Mouse (Mus musculus) cerebellum, postnatal 10 days (tissue): ENCODE measurements around the gene Lamc2.
A peak's percentile ranks its signal among the peaks of the same experiment; 100 is the strongest.

Experiments used
- DNase-seq, 2 experiments: peaks; one replicate each; pipeline ENCODE4 v3.0.0; 2021; ENCODE audit warnings: mixed read lengths in 2 of 2

The Lamc2 gene

DNA sequence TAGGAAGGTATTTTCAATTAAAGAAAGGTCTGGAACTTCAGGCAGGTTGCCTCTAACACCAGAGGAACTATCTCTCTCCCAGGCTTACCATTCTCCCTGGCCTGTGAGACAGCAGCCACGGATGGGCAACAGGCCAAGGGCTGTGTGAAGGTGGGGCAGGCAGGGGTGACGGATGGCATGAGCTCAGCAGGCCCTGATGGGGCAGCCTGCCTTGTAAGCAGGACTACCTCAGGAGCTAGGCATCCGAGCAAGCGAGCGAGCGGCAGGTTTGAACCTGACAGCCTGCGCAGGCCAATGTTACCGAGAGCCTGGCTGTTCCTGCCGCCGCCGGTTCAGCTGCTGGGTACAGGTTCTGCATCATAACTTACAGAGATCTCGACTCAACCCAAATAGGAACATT, 11.4 kb downstream of the Lamc2 start:
- DNase-seq: peak; percentile 94 to 95

DNA sequence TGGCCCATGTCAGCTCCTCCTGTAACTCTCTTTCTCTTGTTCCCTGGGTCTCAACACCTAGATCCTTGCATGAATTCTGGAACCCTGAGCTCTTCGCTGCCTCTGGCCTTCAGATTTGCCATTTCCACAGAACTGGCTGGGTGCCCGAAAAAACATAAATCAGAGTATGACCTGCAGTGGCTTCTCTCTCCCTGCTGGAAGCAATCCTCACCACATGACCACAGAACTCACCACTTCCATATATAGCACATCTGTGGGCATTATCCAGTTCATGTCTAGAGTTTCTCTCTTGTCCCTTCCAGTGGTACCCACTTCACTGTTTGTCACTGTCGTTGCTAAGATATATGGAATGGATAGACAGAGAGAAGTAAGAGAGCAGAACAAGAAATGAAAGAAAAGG, 13.0 kb downstream of the Lamc2 start:
- peak; percentile 24 to 25 for DNase-seq

DNA sequence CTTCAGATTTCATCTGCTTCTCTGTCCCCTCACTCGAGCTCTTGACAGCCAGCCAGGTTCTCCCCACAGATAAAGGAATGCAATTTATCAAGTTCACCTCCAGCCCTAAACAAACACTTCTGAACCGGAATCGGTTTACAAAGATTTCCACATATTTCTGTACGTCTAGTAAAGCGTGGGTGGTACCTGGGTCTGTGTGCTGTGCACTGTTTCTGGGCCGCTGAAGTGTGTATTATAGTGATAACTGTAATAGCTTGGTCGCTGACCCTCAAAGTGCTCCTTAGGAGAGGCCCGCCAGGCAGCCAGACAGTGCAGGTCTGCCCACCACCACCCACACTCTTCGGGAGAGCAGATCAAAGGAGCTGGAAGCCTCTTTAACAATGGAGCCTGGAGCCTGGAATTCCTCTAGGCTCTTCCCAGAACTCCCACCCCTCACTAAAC, 13.9 kb downstream of the Lamc2 start:
- DNase-seq: no peak

DNA sequence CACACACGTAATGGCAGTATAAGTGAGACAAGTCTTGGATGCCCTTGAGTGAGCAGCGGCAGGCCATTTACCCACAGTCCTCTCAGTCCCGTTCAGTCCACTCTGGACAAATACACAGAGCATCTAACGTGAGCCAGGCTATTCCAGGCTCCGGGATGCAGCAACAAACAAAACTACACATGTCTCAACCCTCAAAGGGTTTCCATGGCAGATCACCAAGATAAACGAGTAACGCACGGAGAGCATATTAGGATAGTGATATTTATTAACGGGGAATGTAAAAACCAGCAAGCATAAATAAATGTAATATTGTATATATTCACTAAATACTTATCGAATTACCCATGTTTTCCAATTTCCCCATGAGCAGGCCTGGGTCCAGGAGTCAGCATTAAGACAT, 15.2 kb downstream of the Lamc2 start:
- no peak for DNase-seq

DNA sequence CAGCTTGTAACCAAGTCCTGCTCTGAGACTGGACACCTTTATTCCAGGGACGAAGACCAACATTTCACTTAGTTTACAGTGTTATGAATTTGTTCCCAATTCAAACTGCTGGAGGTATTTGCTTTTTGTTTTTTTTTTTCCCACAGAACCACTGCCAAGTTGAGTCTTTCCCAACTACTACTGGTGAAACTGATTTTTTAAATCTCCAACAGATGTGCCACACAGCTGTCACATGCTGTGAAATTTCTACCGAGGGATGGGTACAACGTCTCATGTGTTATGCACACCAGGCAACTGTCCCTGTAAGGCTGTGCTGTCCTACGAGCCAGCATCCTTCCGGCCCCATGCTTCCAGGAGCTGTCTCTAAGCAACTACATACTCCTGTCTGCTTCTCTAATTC, 18.0 kb downstream of the Lamc2 start:
- DNase-seq: no peak

DNA sequence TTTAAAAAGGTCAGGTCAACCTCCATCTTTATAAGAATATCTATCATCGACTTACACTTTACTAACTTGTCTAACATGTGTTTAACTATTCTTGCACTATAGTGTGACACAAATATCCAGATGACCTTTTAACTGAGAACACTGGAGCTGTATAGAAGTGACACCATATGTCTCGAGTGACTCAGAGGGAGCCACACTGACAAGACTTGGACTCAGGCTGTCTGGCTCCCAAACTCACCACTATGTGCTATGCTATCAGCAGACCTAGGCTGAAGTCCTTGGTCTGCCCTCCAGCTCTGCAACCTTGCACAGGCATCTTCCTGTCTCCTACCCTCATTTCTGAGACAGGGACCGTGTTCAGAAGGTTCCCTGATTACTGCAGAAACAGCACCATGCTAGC, 22.4 kb downstream of the Lamc2 start:
- DNase-seq: no peak

DNA sequence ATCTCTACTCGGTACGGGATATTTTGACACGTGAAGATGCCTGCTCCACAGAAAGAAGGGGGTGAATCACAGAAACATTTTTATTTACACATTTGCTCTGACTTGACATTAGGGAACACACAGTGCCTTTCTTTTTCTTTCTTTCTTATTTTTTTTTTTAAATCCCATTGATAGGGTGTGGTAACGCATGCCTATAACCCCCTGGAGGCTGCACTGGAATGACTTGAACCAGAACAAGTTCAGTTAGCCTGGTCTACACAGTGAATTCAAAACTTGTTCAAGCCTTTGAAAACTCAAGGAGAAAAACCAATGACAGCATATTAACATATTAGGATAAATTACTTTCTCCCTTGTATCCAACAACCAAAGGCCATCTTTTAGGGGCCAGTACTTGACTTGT, 27.1 kb downstream of the Lamc2 start:
- DNase-seq: no peak

DNA sequence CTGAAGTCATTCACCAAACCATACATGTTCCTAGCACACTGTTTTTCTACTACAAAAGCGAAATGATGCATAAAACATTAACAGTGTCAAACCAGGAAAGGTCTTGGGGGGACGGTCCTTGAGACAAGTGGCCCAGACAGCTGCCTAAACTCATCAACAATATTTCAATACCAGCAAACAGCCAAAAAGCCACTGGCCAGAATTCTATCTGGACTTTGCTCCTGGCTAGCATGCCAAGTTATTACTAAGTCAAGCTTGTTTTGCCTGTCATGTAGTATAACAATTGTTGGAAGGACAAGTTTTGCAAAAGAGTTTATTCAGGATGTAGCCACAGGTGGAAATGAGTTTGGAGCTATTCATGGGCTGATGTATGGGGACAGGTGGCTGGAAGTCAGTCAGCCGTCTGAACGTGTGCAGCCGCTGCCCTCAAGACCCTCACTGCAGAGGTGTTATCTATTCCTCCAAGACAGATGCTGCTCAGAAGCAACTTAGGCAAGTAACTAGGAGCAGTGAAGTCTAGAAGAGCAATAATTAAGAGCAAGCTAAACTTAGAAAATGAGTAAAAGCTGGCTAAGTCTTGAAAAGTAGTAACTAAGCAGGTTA, 29.1 kb downstream of the Lamc2 start:
- DNase-seq: no peak

DNA sequence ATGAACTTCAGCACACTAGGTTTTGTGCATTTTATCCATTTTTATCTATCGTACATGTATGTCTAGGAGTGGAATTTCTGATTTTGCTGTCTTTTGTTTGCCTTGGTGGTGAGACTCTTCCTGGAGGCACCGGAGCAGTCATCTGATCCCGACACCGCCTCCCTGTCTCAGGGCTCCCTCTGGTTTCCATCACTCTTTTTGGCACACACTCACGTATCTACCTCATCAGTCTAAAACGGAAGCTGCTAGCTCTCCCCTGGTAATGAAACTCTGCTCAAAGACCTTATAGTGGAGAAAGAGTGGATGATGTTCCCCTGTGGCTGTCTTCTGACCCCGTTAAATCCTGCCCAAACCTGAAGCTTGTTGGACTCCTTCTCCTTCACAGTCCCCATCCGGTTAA, 30.9 kb downstream of the Lamc2 start:
- DNase-seq: no peak

DNA sequence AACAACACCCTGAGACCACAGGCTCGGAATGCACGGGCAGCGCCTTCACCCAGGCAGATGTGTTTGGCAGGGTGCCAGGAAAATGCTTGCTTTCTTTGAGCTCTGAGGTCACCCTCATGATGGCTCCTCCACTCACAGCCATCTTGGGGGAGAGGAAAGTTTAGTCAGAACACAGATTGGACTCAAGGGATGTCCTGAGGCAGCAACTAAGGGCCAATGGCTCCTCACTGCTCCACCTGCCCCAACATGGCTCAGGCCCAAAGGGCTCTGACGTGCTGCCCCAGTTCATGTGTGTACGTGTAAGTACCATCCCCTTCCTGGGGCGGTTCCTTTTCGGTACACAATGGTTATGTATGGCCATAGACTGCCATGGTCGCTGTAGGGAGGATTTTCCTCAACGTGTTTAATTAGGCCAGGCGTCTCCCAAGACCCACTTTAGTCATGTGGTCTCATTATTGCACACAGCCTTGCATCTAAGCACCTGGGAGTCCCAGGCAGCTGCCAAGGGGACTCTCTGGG, 32.6 kb downstream of the Lamc2 start:
- peak in 1 of 2 experiments; percentile 24 for DNase-seq

DNA sequence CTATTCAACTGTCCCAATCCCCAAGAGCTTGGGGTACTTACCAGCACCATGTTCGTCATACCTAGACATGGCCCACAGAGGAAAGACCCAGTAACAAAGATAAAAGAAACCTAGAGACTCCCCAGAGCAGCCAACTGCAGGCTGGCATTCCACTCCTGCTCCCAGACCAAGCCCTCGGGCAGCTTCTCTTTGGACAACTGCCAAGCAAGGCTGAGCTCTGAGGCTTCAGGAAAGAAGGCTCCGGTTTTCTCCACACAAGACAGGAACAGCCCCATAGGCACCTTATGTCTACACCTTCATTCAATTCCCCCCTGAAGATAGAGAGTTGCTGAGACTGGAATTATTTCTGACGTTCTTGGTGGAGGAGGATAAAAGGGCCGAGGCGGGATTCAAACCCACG, 33.7 kb downstream of the Lamc2 start:
- DNase-seq: peak; percentile 49 to 50

DNA sequence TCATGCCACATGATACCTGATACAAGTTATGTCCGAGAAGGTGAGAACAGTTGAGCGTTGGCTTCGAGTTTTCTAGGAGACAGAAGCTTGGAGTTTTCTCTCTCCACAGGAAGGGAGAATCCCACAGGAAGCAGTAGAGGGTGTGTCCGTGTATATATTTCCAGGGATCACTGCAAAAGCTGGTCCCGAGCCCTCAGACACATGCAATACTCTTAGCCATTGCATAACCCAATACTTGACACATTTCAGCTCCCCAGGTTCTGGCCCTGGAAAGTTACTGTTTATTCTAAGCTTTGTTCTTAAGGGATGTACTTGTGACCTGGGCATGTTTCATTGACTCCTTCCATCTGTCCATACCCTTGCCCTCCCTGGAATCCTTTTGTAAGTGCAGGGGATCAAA, 40.5 kb downstream of the Lamc2 start:
- DNase-seq: no peak

DNA sequence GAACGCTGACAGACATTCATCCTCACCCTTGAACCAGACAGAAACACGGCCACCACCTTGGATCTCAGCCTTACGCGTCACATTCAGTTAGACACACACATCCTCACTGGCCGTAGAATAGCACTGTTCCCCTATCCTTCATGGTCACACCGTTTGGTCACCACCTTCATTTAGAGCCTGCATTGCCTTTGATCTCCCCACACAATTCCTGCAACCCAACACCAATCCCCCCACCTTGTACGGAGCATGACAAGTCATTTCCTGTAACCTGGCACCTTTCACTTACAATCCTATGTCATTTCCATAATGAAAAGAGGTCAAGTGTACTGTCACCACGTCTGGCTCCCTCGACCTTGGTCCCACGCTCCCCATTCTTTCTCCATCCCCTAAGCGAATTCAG, 42.2 kb downstream of the Lamc2 start:
- no peak for DNase-seq

DNA sequence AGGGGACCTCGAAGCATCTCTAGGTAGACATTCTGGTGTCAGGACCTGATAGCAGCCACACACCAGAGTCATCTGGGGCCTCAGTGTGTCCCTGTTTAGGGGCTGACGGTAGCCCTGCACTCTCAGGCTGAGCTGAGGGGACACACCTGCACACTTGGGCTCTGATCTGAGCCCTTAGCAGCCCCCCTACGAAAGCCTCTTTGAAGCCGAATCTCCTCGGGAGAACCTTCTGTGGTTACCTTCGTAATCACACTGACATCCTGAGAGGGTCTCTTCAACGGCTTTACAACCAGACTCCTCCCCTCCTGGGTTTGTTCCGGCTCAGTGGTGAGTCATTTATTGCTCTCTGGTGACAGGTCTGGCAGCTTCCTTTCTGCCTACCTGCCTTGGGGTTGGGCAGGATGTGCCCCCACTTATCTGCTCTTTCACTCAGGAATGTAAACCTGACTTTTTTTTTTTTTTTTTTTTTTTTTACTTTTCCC, 45.5 kb downstream of the Lamc2 start:
- DNase-seq: no peak

DNA sequence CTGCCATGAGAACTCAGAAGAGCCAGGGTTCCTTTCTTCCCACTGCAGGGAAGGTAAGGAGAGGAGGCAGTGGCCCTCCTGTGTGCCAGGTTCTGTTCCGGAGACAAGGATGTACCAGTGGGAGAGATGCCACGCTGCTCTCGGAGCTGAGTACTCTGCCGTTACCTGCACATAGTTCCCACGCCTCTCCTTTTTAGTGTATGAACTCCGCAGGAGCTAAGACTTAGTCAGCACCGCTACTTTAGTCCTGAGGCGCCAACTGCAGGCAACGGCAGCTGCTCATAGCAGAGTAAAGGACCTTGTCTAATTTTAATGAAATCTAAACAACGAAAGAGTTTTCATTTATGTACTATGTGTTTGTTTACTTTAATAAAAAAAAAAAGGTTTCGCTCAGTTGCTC, 46.0 kb downstream of the Lamc2 start:
- no peak for DNase-seq

DNA sequence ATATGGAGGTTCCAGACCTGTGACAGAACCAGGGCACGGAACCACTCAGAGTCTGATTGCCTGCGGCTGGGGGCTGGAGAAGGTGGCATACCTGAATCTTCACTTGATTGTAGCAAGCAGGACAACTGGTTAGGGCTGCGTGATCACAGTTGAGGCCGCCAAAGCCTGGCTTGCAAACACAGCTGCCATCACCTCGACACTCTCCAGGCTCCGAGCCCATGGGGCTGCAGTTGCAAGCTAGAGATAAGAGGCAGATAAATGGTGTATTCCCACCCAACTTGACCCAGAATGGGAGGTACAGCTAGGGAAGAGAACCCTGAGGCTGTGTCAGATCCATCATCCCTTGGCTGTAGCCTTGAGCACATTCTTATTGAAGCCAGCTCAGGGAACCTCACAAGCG, 46.6 kb downstream of the Lamc2 start:
- DNase-seq: no peak

DNA sequence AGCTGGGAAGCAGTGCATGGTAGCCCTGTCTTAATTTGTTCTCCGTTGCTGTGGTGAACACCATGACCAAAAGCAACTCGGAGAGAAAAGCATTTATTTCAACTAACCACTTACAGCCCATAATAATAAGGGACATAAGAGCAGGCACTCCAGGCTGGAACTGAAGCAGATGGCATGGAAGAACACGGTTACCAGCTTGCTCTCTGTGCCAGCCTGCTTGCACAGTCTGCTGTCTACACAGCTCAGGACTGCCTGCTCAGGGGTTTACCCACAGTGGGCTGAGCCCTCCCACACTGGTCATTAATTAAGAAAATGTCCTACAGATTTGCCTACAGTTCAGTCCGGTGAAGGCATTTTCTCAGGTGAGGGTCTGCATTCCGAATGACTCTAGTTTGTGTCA, 47.8 kb downstream of the Lamc2 start:
- peak; percentile 35 to 39 for DNase-seq

DNA sequence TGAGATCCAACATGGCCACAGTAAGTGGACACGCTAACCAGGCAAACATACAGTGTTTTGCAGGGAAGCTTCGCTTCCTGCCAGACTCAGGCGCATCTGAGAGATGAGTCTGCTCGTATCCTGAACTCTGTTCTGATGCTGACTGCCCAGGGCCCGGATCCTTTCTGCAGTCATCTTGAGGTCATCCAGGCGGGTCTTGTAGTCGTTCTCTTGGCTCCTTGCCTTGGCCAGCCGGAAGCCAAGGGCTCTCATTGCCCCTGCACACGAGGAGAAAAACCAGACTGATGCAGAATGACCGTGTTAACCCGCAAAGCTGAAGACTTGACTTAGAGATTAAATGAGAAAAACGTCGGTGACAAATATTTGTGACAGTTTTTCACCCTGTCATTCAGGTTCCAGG, 49.6 kb downstream of the Lamc2 start:
- peak; percentile 34 to 52 for DNase-seq

DNA sequence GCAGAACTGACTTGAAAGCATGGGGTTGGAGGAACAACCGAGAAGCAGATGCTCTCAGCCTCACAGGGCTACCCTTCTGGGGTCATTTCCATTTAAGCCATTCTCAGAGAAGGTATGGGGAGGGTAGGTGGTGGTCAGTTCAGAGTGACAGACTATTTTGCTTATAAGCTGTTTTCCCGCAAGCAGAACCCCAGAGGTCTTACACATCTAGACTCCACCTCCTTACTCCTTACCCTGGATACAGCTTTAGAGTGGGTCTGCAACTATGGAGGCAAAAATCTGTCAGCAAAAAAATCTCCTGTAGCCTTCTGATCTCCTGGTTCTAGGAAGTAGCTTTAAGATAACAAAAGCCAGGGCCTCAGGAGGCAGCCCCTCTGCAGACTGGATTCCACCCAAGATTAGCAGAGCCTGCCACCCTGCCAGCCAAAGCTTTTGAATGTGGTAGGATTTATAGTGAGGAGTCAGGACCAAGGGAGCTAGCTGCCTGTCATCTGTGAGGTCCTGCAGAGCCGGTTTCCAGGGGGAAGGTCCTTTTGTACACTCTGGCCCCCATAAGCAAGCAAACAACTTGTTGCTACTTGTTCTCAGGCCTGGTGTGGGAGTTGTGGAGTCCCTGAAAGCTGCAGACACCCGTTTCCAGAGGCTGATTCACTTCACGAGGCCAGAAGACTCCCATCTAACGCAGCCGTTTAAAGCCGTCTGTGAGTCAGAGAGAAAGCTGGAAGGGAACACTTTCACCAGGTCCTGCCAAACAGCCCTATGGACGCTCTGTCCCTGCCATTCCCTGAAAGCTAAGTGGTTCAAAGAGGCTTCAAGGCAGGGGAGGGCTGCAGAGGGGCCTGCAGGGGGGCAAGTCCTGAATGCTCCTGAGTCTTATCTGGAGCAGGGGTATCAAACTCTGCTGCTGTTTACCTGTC, 52.1 kb downstream of the Lamc2 start:
- DNase-seq: peak in 1 of 2 experiments; percentile 36

DNA sequence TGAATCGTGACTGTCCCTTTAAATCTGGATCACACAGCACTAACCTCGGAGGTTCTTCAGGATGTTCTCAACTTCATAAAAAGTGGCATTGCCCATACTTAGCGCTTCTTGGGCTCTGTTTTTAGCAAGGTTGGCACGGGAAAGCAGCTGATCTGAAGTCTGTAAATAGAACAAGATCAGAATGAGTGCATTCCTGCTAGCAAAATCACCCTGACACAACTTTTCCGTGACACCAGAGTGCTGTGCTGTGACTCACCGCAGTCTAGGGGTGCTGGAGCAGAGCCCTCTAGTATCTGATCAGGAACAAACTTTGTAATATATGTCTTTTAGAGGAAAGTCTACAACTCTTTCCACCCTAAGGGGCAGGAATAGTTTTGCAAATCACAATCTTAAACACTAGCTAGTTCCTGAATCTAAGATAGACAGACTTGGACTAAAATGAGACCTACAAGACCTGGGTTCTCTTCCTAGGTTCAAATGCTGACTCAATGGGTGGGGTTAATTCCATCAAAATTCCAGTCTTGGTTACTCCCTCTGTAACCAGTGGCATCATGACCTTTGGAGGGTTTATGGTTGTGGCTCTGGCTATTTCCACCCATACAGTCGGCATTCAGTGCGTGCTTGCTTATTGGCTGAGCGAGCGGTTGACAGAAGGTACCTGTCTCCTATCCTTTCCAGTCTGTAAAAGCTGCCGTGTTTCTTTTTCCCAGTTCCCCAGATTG, 56.1 kb downstream of the Lamc2 start:
- DNase-seq: no peak

DNA sequence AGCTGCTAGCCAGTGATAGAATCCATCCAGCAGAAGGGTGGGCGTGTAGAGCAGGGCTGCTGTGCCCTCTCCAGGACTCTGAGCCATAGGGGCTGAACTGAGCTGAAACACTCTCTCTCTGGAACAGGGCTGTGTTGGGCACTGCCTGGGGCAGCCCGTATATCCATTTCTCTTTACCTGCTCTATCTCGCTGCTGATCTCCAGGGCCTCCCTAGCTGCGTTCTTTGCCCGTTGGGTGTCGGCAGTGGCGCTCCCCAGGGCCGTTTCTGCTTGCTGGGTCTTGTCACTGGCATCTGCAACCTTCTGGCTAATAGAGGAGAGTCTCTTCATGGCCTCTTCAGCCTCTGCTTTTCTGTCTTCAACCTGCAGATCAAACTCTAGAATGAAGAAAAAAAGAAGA, 57.5 kb downstream of the Lamc2 start:
- no peak for DNase-seq

DNA sequence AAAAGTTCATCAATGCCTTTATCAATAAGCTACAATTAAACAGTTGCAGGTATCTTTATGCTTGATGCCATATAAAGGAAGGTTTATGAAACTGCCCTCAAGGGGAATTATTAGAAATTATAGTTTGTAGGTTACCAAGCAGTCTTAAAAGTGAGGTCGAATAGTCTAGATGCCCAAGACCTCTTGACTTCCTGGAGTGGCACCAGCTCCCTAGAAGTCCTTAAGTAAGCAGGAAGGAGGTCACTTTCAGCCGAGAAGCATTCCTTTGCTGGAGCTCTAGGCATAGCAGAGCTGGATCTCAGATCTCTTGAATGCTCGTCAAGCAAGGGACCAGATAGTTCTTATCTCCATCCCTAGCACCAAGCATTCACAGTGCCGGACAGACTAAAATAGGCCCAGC, 58.6 kb downstream of the Lamc2 start:
- DNase-seq: no peak
